Mouse (Mus musculus) CH12.LX (cell line): ENCODE data around the gene Ccdc57.

Experiments
- CTCF ChIP-seq, 2 experiments: IDR thresholded peaks in 1 of 2; conservative IDR thresholded peaks in 1 of 2; 2 replicates each; pipeline ENCODE4 v1.5.1; 2011 to 2012; ENCODE audit warnings: low read depth in 2 of 2, low read length in 2 of 2, improper control_type of control experiment in 1 of 2, inconsistent platforms in 1 of 2, mild to moderate bottlenecking in 1 of 2, moderate library complexity in 1 of 2
- ETS1 ChIP-seq: conservative IDR thresholded peaks from 2 replicates; pipeline ENCODE4 v1.6.1; 2012; ENCODE audit warnings: low read depth, mild to moderate bottlenecking, inconsistent platforms, low read length, improper control_type of control experiment, moderate library complexity
- MAZ ChIP-seq: IDR thresholded peaks from 2 replicates; pipeline ENCODE4 v1.6.1; 2012; ENCODE audit warnings: low read depth, mild to moderate bottlenecking, inconsistent platforms, low read length, improper control_type of control experiment, moderate library complexity
- NRF1 ChIP-seq: IDR thresholded peaks from 2 replicates; pipeline ENCODE4 v1.6.1; 2014; ENCODE audit warnings: low read depth, mild to moderate bottlenecking, inconsistent platforms, low read length, improper control_type of control experiment, moderate library complexity
- POLR2A ChIP-seq: IDR thresholded peaks from 2 replicates; pipeline ENCODE4 v1.6.1; 2011; ENCODE audit warnings: low read depth, mild to moderate bottlenecking, improper control_type of control experiment, low read length
- POLR2AphosphoS2 ChIP-seq: IDR thresholded peaks from 2 replicates; pipeline ENCODE4 v1.6.1; 2011; ENCODE audit warnings: low read depth, low read length, improper control_type of control experiment
- USF1 ChIP-seq: IDR thresholded peaks from 2 replicates; pipeline ENCODE4 v1.6.1; 2014; ENCODE audit warnings: low read depth, mild to moderate bottlenecking, inconsistent platforms, low read length, improper control_type of control experiment

- no peak for TF ChIP-seq POLR2A
- TF ChIP-seq USF1: no peak
- TF ChIP-seq CTCF (conservative IDR thresholded peaks at IDR 0.05 in 1 of 2, IDR thresholded peaks at IDR 0.05 in 1 of 2; ENCODE audit: low read depth in 2 of 2, low read length in 2 of 2): no peak
- TF ChIP-seq NRF1: no peak
- no peak for TF ChIP-seq POLR2AphosphoS2
- TF ChIP-seq ETS1: no peak
- TF ChIP-seq MAZ: no peak
Observed at GRCm38 (mm10) chr11:120822831-120823550, 109.7 kb downstream of the Ccdc57 start.
